Mouse (Mus musculus) small intestine, adult 2 months (tissue): ENCODE data around the gene Lrrc1.

ENCODE experiments used
- CTCF ChIP-seq: fragments of 200-500 bp; IDR thresholded peaks from 2 replicates; pipeline ENCODE4 v1.5.1; 2012; ENCODE audit warnings: low read depth, mild to moderate bottlenecking, control low read depth, inconsistent platforms, low read length, moderate library complexity, mixed read lengths; ENCODE audit not compliant: insufficient replicate concordance, insufficient read length; ENCODE audit errors: extremely low read depth
- POLR2A ChIP-seq: fragments of 200-500 bp; IDR thresholded peaks from 2 replicates; pipeline ENCODE4 v1.6.1; 2012; ENCODE audit warnings: low read depth, mild to moderate bottlenecking, control low read depth, inconsistent platforms, low read length, moderate library complexity

GRCm38 (mm10) chr9:77541556-77541955, 3.1 kb downstream of the Lrrc1 start:
- TF ChIP-seq POLR2A (no peak), CTCF (no peak)
